Mouse (Mus musculus) embryonic facial prominence, embryonic 14.5 days (tissue): Measurements from ENCODE around the gene Cd300lf. TPM values are rescaled to one million over a fixed set of nuclear protein-coding genes. Genes with fewer than 3 reads are reported as not detected.

Experiments used
- ATAC-seq: fragments of 200-750 bp; cut with Nextera tagmentation; 2 replicates; pipeline ENCODE4 v1.8.0; 2017; ENCODE audit warnings: low read depth, moderate number of reproducible peaks, moderate TSS enrichment
- DNase-seq: peaks from one replicate; pipeline ENCODE4 v3.0.0-alpha.2; 2015; ENCODE audit warnings: low spot score
- H3K27ac ChIP-seq: fragments of 300-500 bp; sonication (generic); replicated peaks from 2 replicates; pipeline ENCODE4 v1.5.1; 2014; ENCODE audit warnings: low read depth, mild to moderate bottlenecking, low read length, moderate library complexity
- H3K27me3 ChIP-seq: fragments of 300-500 bp; sonication (generic); replicated peaks from 2 replicates; pipeline ENCODE4 v1.6.1; 2014; ENCODE audit warnings: low read length; ENCODE audit not compliant: control insufficient read depth, insufficient read depth
- H3K36me3 ChIP-seq: fragments of 300-500 bp; sonication (generic); 2 replicates; pipeline ENCODE4 v1.6.1; 2014; ENCODE audit warnings: low read length, mixed read lengths; ENCODE audit not compliant: control insufficient read depth, insufficient read depth
- H3K4me1 ChIP-seq: fragments of 300-500 bp; sonication (generic); 2 replicates; pipeline ENCODE4 v1.6.1; 2014; ENCODE audit warnings: antibody characterized with exemption, low read length; ENCODE audit not compliant: control insufficient read depth, insufficient read depth
- H3K4me2 ChIP-seq: fragments of 300-500 bp; sonication (generic); 2 replicates; pipeline ENCODE4 v1.6.1; 2014; ENCODE audit warnings: low read depth, mild to moderate bottlenecking, low read length, moderate library complexity, mixed read lengths
- H3K4me3 ChIP-seq: fragments of 300-500 bp; sonication (generic); 2 replicates; pipeline ENCODE4 v1.5.1; 2014; ENCODE audit warnings: low read depth, mild to moderate bottlenecking, low read length
- H3K9ac ChIP-seq: fragments of 300-500 bp; sonication (generic); 2 replicates; pipeline ENCODE4 v1.6.1; 2014; ENCODE audit warnings: low read depth, mild to moderate bottlenecking, low read length, moderate library complexity, mixed read lengths
- H3K9me3 ChIP-seq: fragments of 300-500 bp; sonication (generic); 2 replicates; pipeline ENCODE4 v1.6.1; 2016; ENCODE audit warnings: low read length; ENCODE audit not compliant: control insufficient read depth
- WGBS: fragments of 180-500 bp; shearing (Covaris S2); extraction: QIAGEN DNeasy Blood & Tissue Kit; methylation state at CpG from one replicate; pipeline ENCODE4 v1.1.7; 2014; 5-methylcytosine and 5-hydroxymethylcytosine counted together
- polyA plus RNA-seq: library from polyadenylated mRNA; unstranded; fragments of >200 nt; fragmentation: Nextera tagmentation; extraction: Ambion mirVana; gene quantifications from 2 replicates; pipeline ENCODE4 v1.2.1, GENCODE M21; 2014

Cd300lf gene
- polyA plus RNA-seq, 1 experiment from 2014 or later = 0.56 TPM

DNA sequence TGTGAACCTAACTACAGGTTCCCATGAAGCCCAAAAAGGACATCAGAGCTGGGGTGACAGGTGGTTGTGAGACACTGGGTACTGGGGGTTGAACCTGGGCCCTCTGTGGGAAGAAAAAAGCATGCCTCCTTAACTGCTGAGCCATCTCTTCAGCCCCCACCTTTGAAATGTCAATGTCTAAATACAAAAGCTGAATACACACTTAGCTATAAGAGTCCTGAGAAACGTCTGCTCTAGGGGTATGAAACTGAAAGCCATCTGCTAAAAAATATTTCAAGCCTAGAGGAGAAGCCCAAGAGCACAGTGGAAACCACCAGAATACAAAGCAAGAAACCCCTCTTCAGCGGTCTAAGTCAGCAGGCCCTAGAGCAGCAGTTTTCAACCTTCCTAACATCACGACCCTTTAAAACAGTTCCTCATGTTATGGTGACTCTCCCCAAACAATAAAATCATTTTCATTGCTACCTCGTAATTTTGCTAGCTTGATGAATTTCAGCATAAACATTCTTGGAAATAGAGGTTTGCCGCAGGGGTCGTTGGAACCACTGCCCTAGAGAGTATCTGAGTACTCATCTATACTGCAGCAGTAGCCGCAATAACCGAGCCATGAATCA is 1.9 kb downstream of the Cd300lf start:
- no peak overlapping the region for H3K27ac ChIP-seq
- no peaks in the 10 kb centered on the region for H3K36me3 ChIP-seq
- H3K9me3 ChIP-seq = no peaks in the 10 kb centered on the region
- no peak overlapping the region for H3K4me2 ChIP-seq
- H3K4me1 ChIP-seq = no peaks in the 10 kb centered on the region
- H3K9ac ChIP-seq = no peak overlapping the region
- DNase-seq (no peak), ATAC-seq (no peak)
- no peak overlapping the region for H3K4me3 ChIP-seq
- 79% methylated on average over 8 of the region's 8 CpGs for WGBS
- no peaks in the 10 kb centered on the region for H3K27me3 ChIP-seq

- no peaks in the 10 kb centered on the region for H3K9me3 ChIP-seq
- H3K27ac ChIP-seq = no peak overlapping the region
- H3K9ac ChIP-seq = no peak overlapping the region
- no peaks in the 10 kb centered on the region for H3K4me1 ChIP-seq
- DNase-seq (no peak), ATAC-seq (no peak)
- no peak overlapping the region for H3K4me3 ChIP-seq
- 84% methylated on average over 13 of the region's 13 CpGs for WGBS
- no peaks in the 10 kb centered on the region for H3K27me3 ChIP-seq
- H3K36me3 ChIP-seq = no peaks in the 10 kb centered on the region
- H3K4me2 ChIP-seq = no peak overlapping the region
Measured at GRCm38 (mm10) chr11:115129508-115130126, 4.2 kb downstream of the Cd300lf start.

DNA sequence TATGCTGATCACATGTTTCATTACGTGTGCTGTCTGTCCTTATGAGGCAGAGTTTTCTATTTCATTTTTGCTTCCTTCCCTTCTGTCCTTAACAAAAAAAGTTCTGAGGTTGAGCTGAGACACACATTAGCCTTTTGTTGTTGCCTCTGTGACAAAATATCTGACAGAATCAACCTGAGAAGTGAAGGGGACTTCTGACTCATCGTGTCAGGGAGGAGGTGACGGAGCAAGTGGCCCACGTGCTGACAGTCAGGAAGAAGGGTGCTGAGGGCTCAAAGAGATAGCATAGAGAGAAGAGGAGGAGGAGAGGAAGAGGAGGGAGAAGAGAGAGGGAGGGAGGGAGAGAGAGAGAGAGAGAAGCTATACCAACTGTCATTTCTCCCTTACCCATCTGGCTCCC is 5.3 kb downstream of the Cd300lf start:
- 65% methylated on average over 4 of the region's 4 CpGs for WGBS
- Histone ChIP-seq H3K9ac (no peak overlapping the region), H3K27ac (no peak overlapping the region), H3K36me3 (no peaks in the 10 kb centered on the region), H3K4me2 (no peak overlapping the region), H3K9me3 (no peaks in the 10 kb centered on the region), H3K4me3 (no peak overlapping the region), H3K4me1 (no peaks in the 10 kb centered on the region), H3K27me3 (no peaks in the 10 kb centered on the region)
- no peak for DNase-seq
- ATAC-seq = no peak

- H3K27me3 ChIP-seq = no peaks in the 10 kb centered on the region
- H3K4me2 ChIP-seq = no peak overlapping the region
- no peak overlapping the region for H3K4me3 ChIP-seq
- DNase-seq (no peak), ATAC-seq (no peak)
- H3K36me3 ChIP-seq = no peaks in the 10 kb centered on the region
- H3K9me3 ChIP-seq = no peaks in the 10 kb centered on the region
- 58% methylated on average over 9 of the region's 9 CpGs for WGBS
- no peaks in the 10 kb centered on the region for H3K4me1 ChIP-seq
- H3K27ac ChIP-seq = no peak overlapping the region
- no peak overlapping the region for H3K9ac ChIP-seq
Measured at GRCm38 (mm10) chr11:115119409-115119808, 14.4 kb downstream of the Cd300lf start.

- DNase-seq = peak; percentile 33
- Histone ChIP-seq H3K27me3 (0 out of 2 replicates have a peak, but pooled peaks cover 4% of the 10 kb centered on the region), H3K27ac (no peak overlapping the region), H3K36me3 (no peaks in the 10 kb centered on the region), H3K9me3 (no peaks in the 10 kb centered on the region), H3K9ac (no peak overlapping the region), H3K4me3 (no peak overlapping the region), H3K4me2 (no peak overlapping the region), H3K4me1 (no peaks in the 10 kb centered on the region; the same call in 1 of the 2 replicates)
- ATAC-seq = no peak
- 29% methylated on average over 3 of the region's 3 CpGs for WGBS
Measured at GRCm38 (mm10) chr11:115112196-115112595, 21.6 kb downstream of the Cd300lf start.

- 0 out of 2 replicates have a peak, but pooled peaks cover 4% of the 10 kb centered on the region for H3K27me3 ChIP-seq
- no peak overlapping the region for H3K4me3 ChIP-seq
- ATAC-seq (no peak), DNase-seq (no peak)
- H3K4me2 ChIP-seq = no peak overlapping the region
- H3K9ac ChIP-seq = no peak overlapping the region
- no peak overlapping the region for H3K27ac ChIP-seq
- H3K9me3 ChIP-seq = no peaks in the 10 kb centered on the region
- H3K4me1 ChIP-seq = no peaks in the 10 kb centered on the region; the same call in 1 of the 2 replicates
- H3K36me3 ChIP-seq = no peaks in the 10 kb centered on the region
- 83% methylated on average over 4 of the region's 5 CpGs for WGBS
Measured at GRCm38 (mm10) chr11:115110271-115110670, 23.5 kb downstream of the Cd300lf start.

DNA sequence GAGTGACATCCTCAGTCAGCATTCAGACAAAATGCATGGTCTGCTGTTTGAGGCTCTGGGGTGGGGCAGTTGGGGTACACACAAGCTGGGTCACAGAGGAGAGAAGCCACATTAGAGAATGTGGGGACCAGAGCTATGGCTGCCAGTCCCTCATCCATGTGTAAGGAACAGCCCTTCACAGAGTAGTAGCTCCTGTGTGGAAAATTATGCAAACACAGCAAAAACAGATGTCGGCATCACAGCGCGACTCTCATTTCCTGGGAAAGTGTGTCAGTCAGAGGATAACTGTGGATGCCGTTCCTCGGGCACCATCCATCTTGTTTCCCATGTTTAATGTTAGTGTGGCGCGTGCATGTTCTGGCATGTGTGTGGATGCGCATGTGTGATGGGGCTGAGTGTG is 25.6 kb downstream of the Cd300lf start:
- peaks cover 3% of the 10 kb centered on the region; the same call in 1 of the 2 replicates for H3K4me1 ChIP-seq
- H3K9me3 ChIP-seq = no peaks in the 10 kb centered on the region
- no peak overlapping the region for H3K4me3 ChIP-seq
- no peak overlapping the region for H3K9ac ChIP-seq
- no peak overlapping the region for H3K4me2 ChIP-seq
- ATAC-seq (no peak), DNase-seq (no peak)
- H3K27ac ChIP-seq = no peak overlapping the region
- H3K27me3 ChIP-seq = 0 out of 2 replicates have a peak, but pooled peaks cover 4% of the 10 kb centered on the region
- no peaks in the 10 kb centered on the region for H3K36me3 ChIP-seq
- 74% methylated on average over 8 of the region's 8 CpGs for WGBS

DNA sequence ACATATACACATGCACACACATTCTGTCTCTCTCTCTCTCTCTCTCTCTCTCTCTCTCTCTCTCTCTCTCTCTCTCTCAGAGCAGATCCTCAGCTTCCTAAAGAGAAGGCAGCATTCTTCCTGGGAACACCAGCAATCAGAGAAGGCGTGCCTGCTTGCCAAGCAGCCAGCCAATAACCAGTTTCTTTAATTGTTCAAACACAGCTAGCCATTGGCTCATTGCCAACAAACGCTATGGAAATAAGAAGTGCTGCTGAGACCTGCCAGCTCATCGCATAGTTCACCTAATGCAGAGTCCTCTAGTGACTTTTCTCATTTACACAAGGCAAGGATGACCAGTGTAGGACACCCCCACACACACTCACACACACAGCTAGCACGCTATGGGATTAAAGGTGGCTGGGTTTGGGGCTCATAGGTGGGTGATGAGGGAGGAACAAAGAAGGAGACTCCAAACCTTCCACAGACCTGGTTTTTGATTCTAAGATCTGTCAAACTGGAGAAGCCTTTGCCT is 26.3 kb downstream of the Cd300lf start:
- Histone ChIP-seq H3K4me3 (no peak overlapping the region), H3K9ac (no peak overlapping the region), H3K4me2 (no peak overlapping the region), H3K27ac (no peak overlapping the region), H3K27me3 (0 out of 2 replicates have a peak, but pooled peaks cover 4% of the 10 kb centered on the region), H3K36me3 (no peaks in the 10 kb centered on the region), H3K4me1 (peaks cover 3% of the 10 kb centered on the region; the same call in 1 of the 2 replicates), H3K9me3 (no peaks in the 10 kb centered on the region)
- 36% methylated on average over 4 of the region's 4 CpGs for WGBS
- ATAC-seq (no peak), DNase-seq (peak; percentile 77)
